Mouse (Mus musculus) c-Kit-positive CD71-positive TER-119-negative erythroid progenitor cells, embryonic 14.5 days (primary cell): ENCODE data around the gene Pgf.
"Not testable (repeated sequence)": the region's sequence is repeated elsewhere in the genome, so short reads cannot be mapped to it uniquely, and the experiment has no call there.

Experiments used
- DNase-seq: peaks from one replicate; pipeline ENCODE4 v3.0.0-alpha.2; 2013; ENCODE audit warnings: low read depth

The Pgf gene

DNA sequence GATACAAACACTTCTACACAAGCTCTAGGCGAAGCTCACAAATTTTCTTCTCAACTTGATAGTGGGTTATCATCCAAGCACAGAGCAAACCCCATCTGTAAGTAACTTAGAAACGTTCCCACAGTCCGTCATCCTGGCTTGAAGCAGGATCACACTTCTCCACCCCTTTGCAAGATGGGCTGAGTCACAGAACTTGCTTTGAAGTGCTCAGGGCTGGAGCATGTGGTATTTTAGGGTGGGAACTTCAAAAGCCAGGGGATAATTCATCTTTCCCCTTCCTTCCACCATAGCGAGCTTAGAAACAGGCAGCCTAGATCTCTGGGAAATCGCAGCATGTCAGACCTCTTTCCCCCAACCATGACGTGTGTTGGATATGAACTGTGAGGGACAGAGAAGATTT, 21.3 kb downstream of the Pgf start:
- DNase-seq: no peak

DNA sequence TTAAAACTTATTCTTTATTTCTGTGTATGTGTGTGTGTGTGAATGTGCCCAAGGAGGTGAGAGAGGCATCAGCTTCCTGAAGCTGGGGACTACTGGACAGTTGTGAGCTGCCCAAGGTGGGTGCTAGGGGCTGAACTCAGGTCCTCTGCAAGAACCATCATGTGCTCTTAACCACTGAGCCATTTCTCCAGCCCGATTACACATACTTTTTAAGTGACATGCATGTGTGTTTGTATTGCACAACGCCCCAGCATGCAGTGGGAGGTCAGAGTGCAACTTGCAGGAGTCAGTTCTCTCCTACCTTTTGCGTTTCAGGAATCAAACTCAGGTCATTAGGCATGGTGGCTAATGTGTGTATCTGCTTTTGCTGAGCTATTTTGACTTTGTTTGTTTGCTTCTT, 24.6 kb downstream of the Pgf start:
- no peak for DNase-seq

DNA sequence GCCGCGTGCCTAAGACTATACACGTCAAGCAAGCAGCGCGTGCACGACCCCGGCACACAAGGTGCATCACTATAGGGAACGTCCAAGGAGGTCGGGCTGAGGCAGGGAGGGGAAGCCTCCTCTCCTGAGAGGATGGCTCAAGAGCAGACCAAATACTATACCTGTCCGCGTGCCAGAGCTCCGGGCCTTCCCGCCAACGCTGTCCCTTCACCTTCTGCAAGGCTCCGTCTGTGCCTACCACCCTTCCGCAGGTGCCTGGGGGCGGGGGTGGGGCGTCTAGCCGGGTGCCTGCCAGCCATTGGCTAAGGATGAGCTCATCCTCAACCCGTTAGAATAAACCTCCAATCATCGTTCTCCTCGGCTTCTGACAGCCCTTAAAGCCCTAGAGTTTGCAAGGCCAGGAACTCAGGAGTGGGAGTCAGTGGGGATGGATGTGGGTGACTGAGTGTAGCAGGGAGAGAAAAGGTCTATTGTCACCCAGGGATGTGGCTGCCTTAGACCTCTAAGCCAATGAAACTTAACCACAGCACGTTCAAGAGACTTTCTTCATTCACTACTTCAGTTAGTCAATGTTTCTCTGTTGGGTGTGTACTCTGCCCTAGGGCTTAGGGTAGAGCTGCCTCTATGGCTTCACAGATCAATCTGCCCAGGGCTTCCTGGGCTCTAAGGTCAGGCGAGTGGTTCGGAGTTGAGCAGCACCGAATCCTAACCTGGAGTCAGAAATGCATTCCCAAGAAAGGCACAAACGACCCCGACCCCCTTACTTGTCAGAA, 26.4 kb downstream of the Pgf start, which contains the start of gene Rps6kl1:
Gene Rps6kl1 (minus strand): TSS at position 263 of the 773 bp plus-strand sequence.
- DNase-seq: peak; percentile 59

DNA sequence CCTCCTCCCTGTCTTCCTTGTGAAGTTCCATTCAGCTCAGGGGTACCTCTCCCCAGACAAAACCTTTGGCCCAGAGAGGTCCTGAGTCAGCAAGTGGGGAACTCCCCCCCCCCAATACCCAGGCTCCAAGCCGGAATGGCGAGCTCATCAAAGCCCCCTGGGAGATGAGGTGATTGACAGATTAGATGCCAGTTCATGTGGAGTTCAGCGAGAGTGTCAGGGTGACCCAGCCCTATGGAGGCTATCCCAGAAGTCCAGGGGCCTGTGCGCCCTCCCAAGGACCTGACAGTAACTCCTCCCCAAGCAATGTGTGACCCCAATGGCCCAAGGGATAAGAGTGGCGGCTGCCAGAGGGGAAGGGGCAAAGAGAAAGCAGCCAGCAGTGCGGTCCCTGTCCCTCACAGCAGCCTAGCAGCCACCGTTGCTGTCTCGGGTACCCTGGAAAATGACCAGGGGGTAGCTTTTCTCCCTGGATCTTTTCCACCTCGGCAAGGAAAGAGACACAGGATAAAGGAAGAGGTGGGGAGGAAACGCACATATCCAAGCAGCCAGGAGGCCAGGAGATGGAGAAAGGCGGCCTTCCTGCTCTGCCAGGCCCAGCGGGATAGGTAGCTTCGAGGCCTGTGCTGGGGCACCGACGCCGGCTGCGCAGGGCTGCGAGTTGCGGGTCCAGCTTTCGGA, 27.1 kb downstream of the Pgf start:
- DNase-seq: no peak

DNA sequence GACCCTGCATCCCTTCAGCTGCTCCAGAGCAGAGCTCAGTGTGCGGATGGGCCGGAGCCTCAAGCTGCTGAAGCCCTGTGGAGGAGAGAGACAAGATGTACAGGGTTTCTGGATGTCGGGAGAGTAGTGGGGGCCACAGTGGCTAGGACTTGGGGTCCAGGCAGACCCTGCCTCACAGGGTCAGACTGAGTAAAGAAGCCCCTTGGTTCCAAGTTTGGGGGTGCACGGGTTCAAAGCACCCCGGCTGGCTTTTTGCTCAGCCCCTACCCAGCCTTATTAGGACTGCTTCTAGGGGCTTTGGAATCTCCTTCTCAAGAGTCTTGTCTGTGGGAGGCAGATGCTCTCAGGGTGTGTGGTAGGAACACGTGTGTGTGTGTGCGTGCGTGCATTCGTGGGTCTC, 30.7 kb downstream of the Pgf start:
- no peak for DNase-seq

DNA sequence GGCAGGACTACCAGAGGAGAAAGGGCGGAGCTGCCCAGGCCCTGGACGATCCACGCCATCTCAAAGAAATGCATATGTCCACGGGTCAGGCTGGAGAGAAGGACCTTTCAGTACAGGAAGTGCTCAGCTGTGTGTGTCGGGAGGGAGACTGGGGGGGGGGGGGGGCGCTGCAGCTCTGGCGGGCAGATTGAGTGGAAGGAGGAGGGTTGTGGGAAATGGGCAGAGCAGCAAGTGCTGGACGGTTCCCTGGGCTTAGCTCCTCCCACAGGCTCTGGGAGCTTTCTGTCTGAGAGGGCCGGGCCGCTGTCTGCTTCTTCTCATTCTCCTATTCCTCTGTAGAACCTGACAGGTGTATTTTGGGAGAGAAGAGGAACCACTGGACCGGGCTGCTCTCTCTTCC, 31.2 kb downstream of the Pgf start:
- no peak for DNase-seq

DNA sequence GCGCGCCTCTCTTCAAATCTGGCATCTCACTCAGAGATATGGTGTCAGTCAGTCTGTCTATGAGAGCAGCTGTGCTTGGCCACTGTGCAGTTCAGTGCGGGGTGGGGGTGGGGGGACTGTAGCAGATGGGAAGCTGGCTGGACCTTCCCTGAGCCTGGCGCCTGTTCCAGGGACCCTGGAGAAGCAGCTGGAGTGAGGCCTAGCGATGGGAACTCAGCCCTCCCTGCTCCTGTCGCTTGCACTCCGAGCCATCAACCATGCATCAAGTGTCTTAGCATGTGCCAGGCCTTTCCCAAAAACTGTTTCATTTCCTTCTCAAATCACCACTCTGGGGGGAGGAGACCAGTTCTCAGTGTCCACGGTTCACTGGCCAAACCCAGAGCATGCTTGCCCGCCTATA, 32.0 kb downstream of the Pgf start:
- no peak for DNase-seq

DNA sequence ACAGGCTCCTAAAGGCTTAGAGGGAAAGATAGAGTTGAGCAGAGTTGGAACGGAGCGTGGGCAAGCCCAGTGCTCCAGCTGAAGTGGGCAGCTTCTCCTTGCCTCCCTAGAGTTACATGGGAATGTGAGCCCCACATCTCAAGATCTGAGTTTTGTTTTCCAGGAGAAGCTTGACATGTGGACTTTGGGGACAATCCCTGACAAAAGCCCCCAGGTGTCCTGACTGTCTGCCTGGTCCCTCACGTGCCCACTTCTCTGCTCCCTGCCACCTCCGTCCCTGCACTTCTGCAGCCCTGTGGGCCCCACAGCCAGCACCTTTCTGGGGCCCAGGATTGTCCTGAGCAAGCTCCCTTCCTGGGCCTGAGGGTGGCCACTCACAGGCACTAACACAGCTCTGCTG, 32.8 kb downstream of the Pgf start:
- no peak for DNase-seq

DNA sequence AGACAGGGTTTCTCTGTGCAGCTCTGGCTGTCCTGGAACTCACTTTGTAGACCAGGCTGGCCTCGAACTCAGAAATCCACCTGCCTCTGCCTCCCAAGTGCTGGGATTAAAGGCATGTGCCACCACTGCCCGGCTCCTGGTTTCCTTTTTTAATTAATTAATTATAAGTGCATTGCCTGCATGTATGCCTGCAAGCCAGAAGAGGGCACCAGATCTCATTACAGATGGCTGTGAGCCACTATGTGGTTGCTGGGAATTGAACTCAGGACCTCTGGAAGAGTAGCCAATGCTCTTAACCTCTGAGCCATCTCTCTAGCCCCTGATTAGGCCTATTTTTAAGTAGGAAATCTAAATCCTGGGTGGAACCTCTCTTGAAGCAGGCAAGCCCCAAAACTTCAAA, 33.3 kb downstream of the Pgf start:
- not testable (repeated sequence) for DNase-seq

DNA sequence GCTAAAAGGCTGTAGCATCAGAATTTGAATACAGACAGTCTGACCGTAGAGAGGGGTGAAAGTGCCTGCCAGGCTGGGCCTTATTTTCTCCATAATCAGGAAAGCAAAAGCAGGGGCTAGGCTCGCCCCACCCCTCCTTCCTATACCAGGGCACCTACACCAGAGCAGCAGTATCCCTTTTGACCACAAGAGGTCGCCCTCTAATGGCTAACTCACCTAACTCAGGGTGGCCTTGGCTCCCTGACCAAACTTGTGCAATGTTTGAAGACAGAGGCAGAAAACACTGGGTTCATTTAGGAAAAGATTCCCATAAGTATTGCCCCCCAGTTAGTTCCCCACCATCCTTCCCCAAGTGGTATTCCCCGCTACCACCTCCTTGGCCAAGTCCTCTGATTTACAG, 34.8 kb downstream of the Pgf start:
- DNase-seq: peak; percentile 70

DNA sequence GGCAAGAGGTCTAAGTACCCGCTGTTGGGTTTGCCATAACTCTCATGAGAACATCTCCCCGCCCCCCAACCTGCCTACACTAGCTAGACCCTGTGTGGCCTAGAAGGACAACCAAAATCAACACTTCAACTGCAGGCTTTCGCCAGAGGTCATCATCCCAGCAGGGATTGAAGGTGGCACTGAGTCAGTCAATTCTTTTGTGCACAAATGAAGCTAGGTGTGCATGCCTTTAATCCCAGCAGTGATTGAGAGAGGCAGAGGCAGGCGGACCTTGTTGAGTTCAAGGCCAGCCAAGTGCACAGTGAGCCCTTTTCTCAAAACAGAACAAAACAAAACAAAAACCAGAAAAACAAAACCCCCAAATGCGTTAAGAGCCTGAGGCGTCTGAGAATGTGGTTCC, 36.5 kb downstream of the Pgf start:
- no peak for DNase-seq

DNA sequence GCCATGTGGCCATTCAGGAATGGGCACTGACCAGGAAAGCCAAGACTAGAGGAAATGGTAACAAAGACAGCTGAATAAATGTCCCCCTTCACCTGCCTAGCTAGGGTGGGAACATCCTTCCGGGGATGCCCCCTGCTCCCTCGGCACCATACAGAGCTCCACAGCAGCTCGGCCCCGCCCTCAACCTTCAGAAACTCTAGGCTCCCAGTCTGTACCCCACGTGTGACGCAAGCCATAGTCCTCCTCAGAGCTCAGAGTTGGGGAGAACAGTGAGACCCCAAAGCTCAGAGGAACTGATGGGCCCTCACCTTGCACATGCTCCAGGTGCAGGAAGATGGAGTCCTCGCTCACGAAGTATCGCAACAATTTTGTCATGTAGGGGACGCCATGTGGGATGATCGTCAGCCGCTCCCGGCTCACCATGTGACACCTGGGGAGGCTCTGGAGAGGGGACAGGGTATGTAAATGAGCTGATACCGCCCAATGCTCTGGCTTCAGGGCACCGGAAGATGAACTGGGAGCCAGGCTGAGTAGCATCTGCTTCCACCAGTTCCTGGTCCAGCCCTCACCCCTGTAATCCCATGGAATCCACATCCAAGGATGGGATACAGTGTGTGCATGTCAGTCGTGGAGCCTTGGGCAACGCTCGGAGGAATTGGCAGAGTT, 37.4 kb downstream of the Pgf start:
- DNase-seq: peak; percentile 25

DNA sequence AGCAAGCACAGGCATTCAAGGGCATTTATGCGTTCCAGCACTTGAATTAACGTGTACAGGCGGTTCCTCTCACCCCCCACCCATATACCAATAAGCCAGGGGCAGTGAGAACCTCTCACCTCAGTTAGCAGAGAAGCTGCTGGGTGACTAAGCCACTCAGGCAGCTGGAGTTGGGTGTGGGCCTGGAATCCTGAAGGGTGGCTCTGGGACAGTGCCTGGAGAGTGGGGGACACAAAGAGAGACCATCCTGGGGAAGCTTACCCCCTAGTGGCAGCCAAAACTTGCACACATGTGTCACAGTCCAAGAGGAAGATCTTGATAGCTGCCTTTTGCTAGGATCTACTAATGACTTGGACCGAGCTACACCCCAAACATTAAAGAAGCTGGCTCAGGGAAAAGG, 41.0 kb downstream of the Pgf start:
- DNase-seq: no peak

DNA sequence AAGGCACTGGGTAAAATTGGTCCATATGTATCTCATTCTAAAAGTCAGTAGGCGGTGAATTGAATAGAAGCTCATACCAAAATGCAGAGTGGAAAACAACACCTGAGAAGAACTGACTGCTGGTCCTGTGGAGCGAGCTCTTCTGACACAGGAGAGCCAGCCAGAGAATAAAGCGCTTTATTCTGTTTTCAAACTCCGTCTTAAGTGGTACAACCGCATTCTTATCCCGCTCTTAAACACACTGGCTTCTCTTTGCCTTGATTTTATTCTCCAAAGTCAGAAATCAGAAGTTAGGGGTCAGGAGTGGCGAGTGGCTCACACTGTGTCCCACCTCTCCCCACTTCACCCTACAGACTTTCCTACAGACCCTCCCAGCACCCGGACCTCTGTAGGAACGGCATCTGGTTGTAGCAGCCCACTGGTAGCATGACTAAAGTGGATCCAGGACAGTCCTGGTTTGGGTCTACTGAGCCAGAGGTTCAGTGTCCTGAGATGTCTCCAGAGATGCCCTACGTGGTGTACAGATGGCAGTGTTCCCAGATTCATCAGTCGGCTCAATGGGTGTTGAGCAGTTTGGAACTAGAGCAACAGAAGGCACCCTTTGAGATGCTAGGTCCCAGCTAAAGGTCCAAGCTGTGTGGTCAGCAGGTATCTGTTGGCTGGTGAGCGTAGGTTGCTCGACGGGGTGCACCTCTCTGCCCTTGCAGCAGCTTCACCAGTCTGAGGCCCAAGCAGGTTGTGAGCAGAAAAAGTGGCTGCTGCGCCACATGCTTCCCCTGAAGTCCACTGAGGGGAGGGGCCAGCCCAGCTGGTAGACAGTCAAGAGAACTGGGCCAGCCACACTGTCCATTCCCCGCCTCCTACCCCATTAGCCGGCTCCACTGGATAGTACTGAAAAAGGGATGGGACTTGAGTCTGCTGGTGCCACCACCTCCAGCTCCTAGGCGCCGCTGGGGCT, 41.8 kb downstream of the Pgf start:
- no peak for DNase-seq

DNA sequence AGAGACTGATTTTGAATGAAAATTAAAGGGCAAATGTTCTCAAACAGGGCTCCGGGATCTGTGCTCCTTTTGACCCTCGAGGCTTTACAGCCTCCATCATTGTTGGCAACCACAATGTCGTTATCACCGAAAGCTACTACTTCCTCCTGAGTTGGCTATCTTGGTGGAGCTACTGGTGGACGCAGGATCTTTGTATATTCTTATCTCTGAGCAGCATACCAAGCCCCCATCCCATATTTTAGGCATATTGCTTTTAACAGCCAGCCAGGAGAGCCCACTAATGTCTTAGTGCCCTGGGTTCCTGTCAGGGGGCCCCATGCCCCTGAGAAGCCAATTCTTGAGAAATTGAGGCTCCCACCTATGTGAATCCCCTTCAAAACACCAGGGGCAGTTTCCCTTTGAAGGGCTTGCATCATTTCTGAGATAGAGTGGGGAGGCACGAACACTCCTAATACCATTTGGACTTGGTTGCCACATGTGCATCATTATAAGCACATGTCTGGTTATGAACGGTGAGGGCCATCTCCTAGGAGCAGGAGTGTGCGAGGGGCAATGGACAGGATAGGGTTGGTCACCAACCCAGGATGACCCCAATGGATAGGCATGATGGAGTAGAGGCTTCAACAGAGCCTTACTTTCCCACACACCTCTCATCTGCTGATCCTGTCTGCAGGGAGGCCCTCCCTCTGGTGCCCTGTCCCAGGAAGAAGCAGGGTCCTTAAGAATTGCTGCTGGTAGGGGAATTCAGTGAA, 43.4 kb downstream of the Pgf start:
- DNase-seq: no peak

DNA sequence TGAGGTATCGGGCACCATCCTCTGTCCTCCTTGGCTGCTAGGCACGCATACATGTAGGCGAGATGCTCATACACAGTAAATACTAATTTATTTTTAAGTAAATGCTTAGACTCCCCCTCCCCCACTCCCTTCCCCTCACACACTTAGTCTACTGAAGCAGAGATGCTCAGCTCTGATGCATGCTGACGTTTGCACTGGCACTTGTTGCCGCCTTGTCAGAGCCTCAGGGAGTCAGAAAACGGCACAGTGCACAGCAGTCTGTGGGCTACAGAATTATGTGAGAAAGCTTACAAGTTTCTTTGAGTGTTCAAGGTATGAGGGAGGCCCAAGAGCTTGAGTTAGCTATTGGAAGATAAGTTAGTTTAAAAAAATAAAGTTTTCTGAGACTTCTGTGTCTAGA, 46.2 kb downstream of the Pgf start:
- no peak for DNase-seq

DNA sequence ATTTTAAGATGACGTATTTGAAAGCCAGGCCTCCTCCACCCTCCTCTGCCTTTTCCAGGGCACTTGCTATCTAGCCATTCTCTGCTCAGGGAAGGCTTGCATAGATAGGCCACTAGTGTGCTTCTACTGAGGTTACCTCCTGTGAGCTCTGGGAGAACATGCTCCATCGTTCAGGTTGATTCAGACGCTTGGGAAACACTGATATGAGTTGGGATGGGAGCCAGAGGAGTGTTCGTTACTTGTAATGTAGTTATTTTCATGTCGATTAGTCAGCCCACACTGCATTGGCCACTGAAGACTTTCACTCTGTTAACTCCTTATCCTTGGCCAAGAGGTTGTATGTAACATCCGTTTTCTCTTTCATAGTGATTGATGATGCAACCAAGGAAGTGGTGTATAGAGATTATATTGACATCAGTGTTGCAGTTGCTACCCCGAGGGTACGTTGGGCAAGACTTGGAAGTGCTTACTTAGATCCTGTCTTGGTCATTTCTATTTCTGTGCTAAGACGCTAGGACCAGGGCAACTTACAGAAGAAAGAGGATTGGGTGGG, 48.1 kb downstream of the Pgf start:
- DNase-seq: no peak

DNA sequence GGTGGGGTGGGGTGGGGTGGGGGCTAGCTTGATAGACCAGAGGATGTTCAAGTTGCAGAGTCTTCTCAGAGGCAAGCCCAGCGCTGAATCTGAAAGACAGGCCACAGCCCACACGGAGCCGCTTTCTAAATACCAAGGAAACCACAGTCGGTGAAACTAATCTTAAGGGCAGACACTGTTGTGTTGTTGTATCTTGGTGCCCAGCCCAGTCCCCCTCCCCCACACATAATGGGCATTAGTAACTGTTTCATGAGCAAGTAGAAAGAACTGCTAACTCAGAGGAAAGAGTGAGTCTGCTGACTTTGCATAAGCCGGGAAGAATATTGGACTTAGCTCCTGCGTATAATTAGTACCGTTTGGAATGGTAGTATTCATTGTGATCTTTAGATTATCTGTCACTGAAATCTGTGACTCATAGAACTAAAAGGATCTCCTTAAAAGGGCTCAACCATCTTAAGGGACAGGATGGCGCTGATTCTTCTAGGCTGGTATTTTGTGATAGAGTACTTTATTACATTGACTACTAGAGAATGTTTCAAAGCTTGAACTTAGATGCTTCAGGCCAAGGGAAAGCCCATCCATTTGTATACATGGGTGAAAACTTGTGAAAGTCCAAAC, 50.5 kb downstream of the Pgf start:
- no peak for DNase-seq

DNA sequence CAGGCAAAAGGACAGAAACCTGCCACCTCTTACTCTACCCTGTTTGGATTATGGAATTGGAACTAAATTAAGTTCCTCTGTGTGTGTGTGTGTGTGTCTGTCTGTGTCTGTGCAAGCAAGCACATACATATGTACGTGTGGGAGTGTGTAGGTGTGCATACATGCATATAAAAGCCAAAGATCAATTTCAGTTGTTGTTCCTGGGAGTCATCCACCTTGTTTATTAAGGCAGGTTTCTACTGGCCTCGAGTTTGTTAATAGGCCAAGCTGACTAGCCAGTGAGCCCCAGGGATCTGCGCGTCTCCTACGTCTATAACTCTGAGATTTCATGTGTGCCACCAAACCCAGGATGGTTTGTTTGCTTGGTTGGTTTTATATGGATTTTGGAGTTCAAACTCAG, 52.8 kb downstream of the Pgf start:
- no peak for DNase-seq

DNA sequence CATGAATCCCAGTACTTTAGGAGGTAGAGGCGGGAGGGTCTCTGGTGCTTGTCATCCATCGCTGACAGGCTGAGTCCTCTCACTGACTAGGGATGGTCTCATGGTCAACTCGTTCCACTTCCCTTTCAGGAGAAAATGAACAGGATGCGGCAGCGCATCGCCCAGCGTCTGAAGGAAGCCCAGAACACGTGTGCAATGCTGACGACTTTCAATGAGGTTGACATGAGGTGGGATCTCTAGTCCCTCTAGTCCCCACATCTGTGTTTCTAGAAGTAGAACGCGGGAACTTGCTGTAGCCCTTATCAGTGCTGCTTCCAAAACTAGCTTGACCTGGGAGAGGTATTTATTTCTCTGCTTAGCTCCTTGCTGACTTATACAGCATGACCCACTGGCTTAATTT, 53.9 kb downstream of the Pgf start:
- no peak for DNase-seq

DNA sequence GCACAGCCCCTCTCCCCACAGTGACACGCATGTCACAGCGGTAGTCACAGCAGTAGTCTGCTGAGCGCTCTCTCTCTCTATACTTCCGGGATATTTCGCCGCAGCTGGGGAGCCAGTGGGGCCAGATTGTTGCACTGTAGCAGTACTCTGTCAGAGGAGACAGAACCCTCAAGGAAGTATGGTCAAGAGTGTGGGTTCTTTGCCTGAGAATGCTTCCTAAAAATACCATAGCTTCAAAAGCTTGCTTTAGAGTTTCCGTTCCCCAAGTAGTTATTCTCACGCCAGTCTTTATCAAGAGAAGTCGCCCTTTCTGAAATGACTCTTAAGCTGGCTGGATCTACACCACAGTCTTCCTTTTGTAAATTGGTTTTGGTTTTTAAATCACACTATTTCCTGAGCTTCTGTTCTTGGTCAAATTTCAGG, 54.5 kb downstream of the Pgf start:
- no peak for DNase-seq
